Mouse (Mus musculus): ENCODE results near the gene Gm10801.
"Not testable (repeated sequence)": the region's sequence is repeated elsewhere in the genome, so short reads cannot be mapped to it uniquely, and the experiment has no call there.

Gm10801 gene

DNA sequence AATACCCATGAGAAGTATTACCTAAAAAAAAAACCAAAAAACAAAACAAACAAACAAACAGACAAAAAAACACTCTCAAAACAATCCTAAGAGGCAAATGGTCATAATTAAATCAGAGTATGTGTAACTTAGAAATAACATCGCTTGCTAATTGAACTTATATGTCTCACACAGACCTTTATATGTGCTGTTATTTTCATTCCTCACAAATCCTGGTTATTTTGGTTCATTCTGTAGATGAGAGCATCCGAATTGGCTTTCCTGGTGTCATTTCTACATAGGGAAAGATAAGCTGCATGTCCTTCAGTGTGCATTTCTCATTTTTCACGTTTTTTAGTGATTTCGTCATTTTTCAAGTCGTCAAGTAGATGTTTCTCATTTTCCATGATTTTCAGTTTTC is at the start of gene Gm10801:
Gene Gm10801, plus strand, starts transcription at position 301 of the 400 bp plus-strand sequence.
- DNase-seq: not testable (repeated sequence)

DNA sequence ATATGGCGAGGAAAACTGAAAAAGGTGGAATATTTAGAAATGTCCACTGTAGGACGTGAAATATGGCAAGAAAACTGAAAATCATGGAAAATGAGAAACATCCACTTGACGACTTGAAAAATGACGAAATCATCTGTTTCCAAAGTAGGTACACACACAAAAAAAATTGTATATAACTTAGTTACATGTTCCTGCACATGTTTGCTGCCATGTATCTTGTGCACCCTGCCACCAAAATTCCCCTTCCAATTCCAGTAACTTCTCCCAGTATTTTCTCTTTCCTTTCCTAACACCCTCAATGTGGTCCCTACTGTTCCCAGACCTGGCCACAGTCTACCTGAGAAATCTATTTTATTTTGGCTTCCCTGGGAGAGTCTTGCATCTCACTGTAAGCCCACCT is 5.2 kb downstream of the Gm10801 start, which contains the start of gene Gm10800:
Gene Gm10800, minus strand, starts transcription at position 101 of the 400 bp plus-strand sequence.
- not testable (repeated sequence) for DNase-seq

DNA sequence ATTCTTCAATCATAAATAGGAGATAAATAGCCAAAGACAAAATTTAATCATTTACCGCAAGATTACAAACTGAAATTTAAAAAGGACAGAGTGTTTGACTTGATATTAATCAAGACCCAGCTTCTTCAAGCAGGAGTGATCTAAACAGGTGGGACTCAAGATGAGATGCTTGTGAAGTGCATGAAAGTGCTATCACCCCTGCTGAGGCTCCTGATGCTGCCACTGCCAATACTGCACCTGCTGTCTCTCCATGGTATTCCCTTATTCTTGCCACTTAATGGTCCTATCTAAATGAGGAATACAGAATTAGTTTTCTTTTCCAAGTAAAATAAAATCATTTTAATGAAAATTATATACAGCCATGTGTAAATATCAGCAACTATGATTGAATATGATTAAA is 35.5 kb downstream of the Gm10801 start:
- no peak for DNase-seq
